Mouse (Mus musculus): ENCODE data around the gene Ubl7.

GRCm38 (mm10) chr9:57937651-57938050 lies 26.9 kb downstream of the Ubl7 start:
- TF ChIP-seq TAL1 (IDR thresholded peaks at IDR 0.05; ENCODE audit: low read length) (no peak), GATA1 (IDR thresholded peaks at IDR 0.05; ENCODE audit: low read length) (no peak)
